Mouse (Mus musculus): Measurements from ENCODE around the gene Podxl. TPM values are rescaled to one million over a fixed set of nuclear protein-coding genes. Genes with fewer than 3 reads are reported as not detected.

The Podxl gene
- polyA plus RNA-seq, 1 experiment: 141 TPM

GRCm38 (mm10) chr6:31592128-31592527 lies 28.3 kb upstream of the Podxl start:
- no peaks in the 10 kb centered on the region for H3K9me3 ChIP-seq (replicated peaks; ENCODE audit: control insufficient read depth, insufficient read depth, low read length, poor library complexity, severe bottlenecking)
- no peaks in the 10 kb centered on the region for H3K27me3 ChIP-seq (ENCODE audit: control insufficient read depth, insufficient read depth, low read length, poor library complexity, severe bottlenecking)
- no peaks in the 10 kb centered on the region for H3K36me3 ChIP-seq (ENCODE audit: control insufficient read depth, insufficient read depth, low read length, poor library complexity, severe bottlenecking)
- no peak overlapping the region for H3K27ac ChIP-seq (ENCODE audit: insufficient read depth, low read length)
- no peak overlapping the region for H3K4me3 ChIP-seq (ENCODE audit: low read depth, low read length)
- TF ChIP-seq EP300 (IDR thresholded peaks at IDR 0.05; ENCODE audit: insufficient read depth, low read depth, low read length): no peak
- no peak for TF ChIP-seq CTCF (IDR thresholded peaks at IDR 0.05; ENCODE audit: low read depth, low read length)
- TF ChIP-seq POLR2A (IDR thresholded peaks at IDR 0.05; ENCODE audit: insufficient read depth, low read length): no peak
- H3K4me1 ChIP-seq (ENCODE audit: control insufficient read depth, insufficient read depth, low read length): no peaks in the 10 kb centered on the region
- H3K9ac ChIP-seq (ENCODE audit: low read depth, poor library complexity, severe bottlenecking): no peak overlapping the region

- no peaks in the 10 kb centered on the region for H3K9me3 ChIP-seq (replicated peaks; ENCODE audit: control insufficient read depth, insufficient read depth, low read length, poor library complexity, severe bottlenecking)
- no peak overlapping the region for H3K4me3 ChIP-seq (ENCODE audit: low read depth, low read length)
- H3K9ac ChIP-seq (ENCODE audit: low read depth, poor library complexity, severe bottlenecking): no peak overlapping the region
- H3K36me3 ChIP-seq (ENCODE audit: control insufficient read depth, insufficient read depth, low read length, poor library complexity, severe bottlenecking): no peaks in the 10 kb centered on the region
- no peak for TF ChIP-seq POLR2A (IDR thresholded peaks at IDR 0.05; ENCODE audit: insufficient read depth, low read length)
- no peak for TF ChIP-seq EP300 (IDR thresholded peaks at IDR 0.05; ENCODE audit: insufficient read depth, low read depth, low read length)
- TF ChIP-seq CTCF (IDR thresholded peaks at IDR 0.05; ENCODE audit: low read depth, low read length): no peak
- H3K27ac ChIP-seq (ENCODE audit: insufficient read depth, low read length): no peak overlapping the region
- H3K4me1 ChIP-seq (ENCODE audit: control insufficient read depth, insufficient read depth, low read length): no peaks in the 10 kb centered on the region
- H3K27me3 ChIP-seq (ENCODE audit: control insufficient read depth, insufficient read depth, low read length, poor library complexity, severe bottlenecking): no peaks in the 10 kb centered on the region
Observed at GRCm38 (mm10) chr6:31591676-31592075, 27.9 kb upstream of the Podxl start.

- no peaks in the 10 kb centered on the region for H3K27me3 ChIP-seq (ENCODE audit: control insufficient read depth, insufficient read depth, low read length, poor library complexity, severe bottlenecking)
- H3K36me3 ChIP-seq (ENCODE audit: control insufficient read depth, insufficient read depth, low read length, poor library complexity, severe bottlenecking): no peaks in the 10 kb centered on the region
- no peaks in the 10 kb centered on the region for H3K4me1 ChIP-seq (ENCODE audit: control insufficient read depth, insufficient read depth, low read length)
- H3K9ac ChIP-seq (ENCODE audit: low read depth, poor library complexity, severe bottlenecking): no peak overlapping the region
- H3K4me3 ChIP-seq (ENCODE audit: low read depth, low read length): no peak overlapping the region
- no peak for TF ChIP-seq POLR2A (IDR thresholded peaks at IDR 0.05; ENCODE audit: insufficient read depth, low read length)
- no peaks in the 10 kb centered on the region for H3K9me3 ChIP-seq (replicated peaks; ENCODE audit: control insufficient read depth, insufficient read depth, low read length, poor library complexity, severe bottlenecking)
- H3K27ac ChIP-seq (ENCODE audit: insufficient read depth, low read length): no peak overlapping the region
Observed at GRCm38 (mm10) chr6:31590754-31591153, 27.0 kb upstream of the Podxl start.

- peaks cover 3% of the 10 kb centered on the region for H3K4me1 ChIP-seq (ENCODE audit: control insufficient read depth, insufficient read depth, low read length)
- H3K9me3 ChIP-seq (replicated peaks; ENCODE audit: control insufficient read depth, insufficient read depth, low read length, poor library complexity, severe bottlenecking): no peaks in the 10 kb centered on the region
- no peak overlapping the region for H3K27ac ChIP-seq (ENCODE audit: insufficient read depth, low read length)
- no peaks in the 10 kb centered on the region for H3K27me3 ChIP-seq (ENCODE audit: control insufficient read depth, insufficient read depth, low read length, poor library complexity, severe bottlenecking)
- no peaks in the 10 kb centered on the region for H3K36me3 ChIP-seq (ENCODE audit: control insufficient read depth, insufficient read depth, low read length, poor library complexity, severe bottlenecking)
- H3K9ac ChIP-seq (ENCODE audit: low read depth, poor library complexity, severe bottlenecking): no peak overlapping the region
- no peak overlapping the region for H3K4me3 ChIP-seq (ENCODE audit: low read depth, low read length)
- no peak for TF ChIP-seq EP300 (IDR thresholded peaks at IDR 0.05; ENCODE audit: insufficient read depth, low read depth, low read length)
- no peak for TF ChIP-seq CTCF (IDR thresholded peaks at IDR 0.05; ENCODE audit: low read depth, low read length)
- no peak for TF ChIP-seq POLR2A (IDR thresholded peaks at IDR 0.05; ENCODE audit: insufficient read depth, low read length)
Observed at GRCm38 (mm10) chr6:31589268-31589667, 25.5 kb upstream of the Podxl start.

GRCm38 (mm10) chr6:31587655-31588054 lies 23.9 kb upstream of the Podxl start:
- H3K4me3 ChIP-seq (ENCODE audit: low read depth, low read length): no peak overlapping the region
- TF ChIP-seq EP300 (IDR thresholded peaks at IDR 0.05; ENCODE audit: insufficient read depth, low read depth, low read length) (0 out of 2 replicates have a peak, but pooled peaks have one; percentile 42), CTCF (IDR thresholded peaks at IDR 0.05; ENCODE audit: low read depth, low read length) (no peak)

GRCm38 (mm10) chr6:31586127-31586526 lies 22.3 kb upstream of the Podxl start:
- H3K4me1 ChIP-seq (ENCODE audit: control insufficient read depth, insufficient read depth, low read length): peaks cover 3% of the 10 kb centered on the region
- H3K9me3 ChIP-seq (replicated peaks; ENCODE audit: control insufficient read depth, insufficient read depth, low read length, poor library complexity, severe bottlenecking): no peaks in the 10 kb centered on the region
- H3K36me3 ChIP-seq (ENCODE audit: control insufficient read depth, insufficient read depth, low read length, poor library complexity, severe bottlenecking): no peaks in the 10 kb centered on the region
- TF ChIP-seq EP300 (IDR thresholded peaks at IDR 0.05; ENCODE audit: insufficient read depth, low read depth, low read length) (no peak), POLR2A (IDR thresholded peaks at IDR 0.05; ENCODE audit: insufficient read depth, low read length) (no peak), CTCF (IDR thresholded peaks at IDR 0.05; ENCODE audit: low read depth, low read length) (no peak)
- no peaks in the 10 kb centered on the region for H3K27me3 ChIP-seq (ENCODE audit: control insufficient read depth, insufficient read depth, low read length, poor library complexity, severe bottlenecking)
- H3K9ac ChIP-seq (ENCODE audit: low read depth, poor library complexity, severe bottlenecking): no peak overlapping the region
- no peak overlapping the region for H3K4me3 ChIP-seq (ENCODE audit: low read depth, low read length)
- H3K27ac ChIP-seq (ENCODE audit: insufficient read depth, low read length): no peak overlapping the region

More at GRCm38 (mm10) chr6:31587655-31588054, 23.9 kb upstream of the Podxl start:
- Histone ChIP-seq H3K27me3 (ENCODE audit: control insufficient read depth, insufficient read depth, low read length, poor library complexity, severe bottlenecking) (no peaks in the 10 kb centered on the region), H3K27ac (ENCODE audit: insufficient read depth, low read length) (no peak overlapping the region), H3K9ac (ENCODE audit: low read depth, poor library complexity, severe bottlenecking) (no peak overlapping the region), H3K36me3 (ENCODE audit: control insufficient read depth, insufficient read depth, low read length, poor library complexity, severe bottlenecking) (no peaks in the 10 kb centered on the region), H3K9me3 (replicated peaks; ENCODE audit: control insufficient read depth, insufficient read depth, low read length, poor library complexity, severe bottlenecking) (no peaks in the 10 kb centered on the region), H3K4me1 (ENCODE audit: control insufficient read depth, insufficient read depth, low read length) (peaks cover 3% of the 10 kb centered on the region)

Measured in ES-Bruce4 (cell line).